Mouse (Mus musculus): ENCODE measurements around the gene Kcnh1. TPM values are rescaled to one million over a fixed set of nuclear protein-coding genes. Genes with fewer than 3 reads are reported as not detected.

The Kcnh1 gene
- polyA plus RNA-seq, 1 experiment, result 0.27 TPM

DNA sequence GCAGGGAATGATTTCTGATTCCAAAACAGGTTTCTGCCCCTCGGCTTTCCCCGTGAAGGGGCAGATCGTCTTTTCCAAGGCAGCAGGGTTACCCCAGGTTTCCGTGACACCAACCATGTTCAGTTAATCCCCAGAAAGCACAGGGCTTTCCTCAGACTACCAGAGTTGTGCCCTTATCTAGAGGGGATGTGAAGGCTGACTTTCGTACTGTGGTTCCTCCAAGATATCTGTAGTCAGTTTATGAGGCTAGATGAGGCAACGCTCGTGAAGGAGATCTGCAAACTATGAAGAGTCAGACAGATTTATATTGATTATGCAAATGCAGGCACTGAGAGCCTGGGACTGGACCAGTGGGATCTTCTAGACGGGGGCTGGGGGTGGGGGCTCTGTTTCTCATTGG is 136.5 kb downstream of the Kcnh1 start:
- H3K27ac ChIP-seq (ENCODE audit: insufficient read depth, low read length), result no peak overlapping the region
- no peaks in the 10 kb centered on the region for H3K36me3 ChIP-seq (ENCODE audit: control insufficient read depth, insufficient read depth, low read length, poor library complexity, severe bottlenecking)
- H3K4me3 ChIP-seq (ENCODE audit: low read depth, low read length), result no peak overlapping the region
- TF ChIP-seq POLR2A (IDR thresholded peaks at IDR 0.05; ENCODE audit: insufficient read depth, low read length) (no peak), EP300 (IDR thresholded peaks at IDR 0.05; ENCODE audit: insufficient read depth, low read depth, low read length) (no peak), CTCF (IDR thresholded peaks at IDR 0.05; ENCODE audit: low read depth, low read length) (no peak)
- H3K4me1 ChIP-seq (ENCODE audit: control insufficient read depth, insufficient read depth, low read length), result no peaks in the 10 kb centered on the region
- no peaks in the 10 kb centered on the region for H3K27me3 ChIP-seq (ENCODE audit: control insufficient read depth, insufficient read depth, low read length, poor library complexity, severe bottlenecking)
- no peak overlapping the region for H3K9ac ChIP-seq (ENCODE audit: low read depth, poor library complexity, severe bottlenecking)
- no peaks in the 10 kb centered on the region for H3K9me3 ChIP-seq (replicated peaks; ENCODE audit: control insufficient read depth, insufficient read depth, low read length, poor library complexity, severe bottlenecking)

DNA sequence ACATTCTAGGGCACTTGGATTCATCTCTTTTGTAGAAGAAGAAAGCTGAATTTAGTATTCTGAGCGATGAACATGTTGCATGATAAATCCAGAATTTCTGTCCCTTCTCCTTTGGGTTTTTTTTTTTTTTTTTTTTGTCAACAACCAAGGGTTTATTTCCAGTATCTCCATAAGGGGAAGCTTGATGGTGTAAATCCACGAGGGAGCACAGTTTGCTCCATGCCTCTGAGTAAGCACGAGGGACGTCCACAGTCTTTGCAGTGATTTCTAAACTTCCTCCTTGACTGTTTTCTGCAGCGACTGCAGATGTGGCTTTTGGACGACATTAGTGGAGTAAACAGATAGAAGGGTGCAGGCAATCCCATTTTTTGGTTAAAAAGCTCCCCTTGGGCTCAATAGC is 140.6 kb downstream of the Kcnh1 start:
- no peak overlapping the region for H3K9ac ChIP-seq (ENCODE audit: low read depth, poor library complexity, severe bottlenecking)
- H3K27me3 ChIP-seq (ENCODE audit: control insufficient read depth, insufficient read depth, low read length, poor library complexity, severe bottlenecking), result no peaks in the 10 kb centered on the region
- no peaks in the 10 kb centered on the region for H3K9me3 ChIP-seq (replicated peaks; ENCODE audit: control insufficient read depth, insufficient read depth, low read length, poor library complexity, severe bottlenecking)
- no peaks in the 10 kb centered on the region for H3K4me1 ChIP-seq (ENCODE audit: control insufficient read depth, insufficient read depth, low read length)
- no peaks in the 10 kb centered on the region for H3K36me3 ChIP-seq (ENCODE audit: control insufficient read depth, insufficient read depth, low read length, poor library complexity, severe bottlenecking)
- TF ChIP-seq POLR2A (IDR thresholded peaks at IDR 0.05; ENCODE audit: insufficient read depth, low read length) (no peak), CTCF (IDR thresholded peaks at IDR 0.05; ENCODE audit: low read depth, low read length) (no peak), EP300 (IDR thresholded peaks at IDR 0.05; ENCODE audit: insufficient read depth, low read depth, low read length) (no peak)
- H3K27ac ChIP-seq (ENCODE audit: insufficient read depth, low read length), result no peak overlapping the region
- H3K4me3 ChIP-seq (ENCODE audit: low read depth, low read length), result no peak overlapping the region

DNA sequence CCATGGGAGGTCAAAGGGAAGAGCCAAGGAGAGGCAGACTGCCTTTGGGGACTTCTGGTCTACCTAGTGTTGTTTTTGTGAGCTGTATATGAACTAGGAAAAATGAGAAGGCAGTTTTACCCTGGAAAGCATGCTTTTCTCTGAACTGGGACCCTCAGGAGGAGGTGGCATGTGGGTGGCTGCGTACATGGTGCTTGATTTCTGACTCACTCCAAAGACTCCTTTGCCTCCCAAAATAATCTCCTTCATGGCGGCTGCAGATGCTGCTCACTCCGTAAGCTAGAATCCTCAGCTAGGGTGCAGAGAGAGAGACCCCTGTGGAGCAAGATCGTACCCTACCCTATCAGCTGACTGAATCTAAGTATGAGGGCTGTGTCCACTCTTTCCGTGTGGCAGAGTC is 145.5 kb downstream of the Kcnh1 start:
- Histone ChIP-seq H3K36me3 (ENCODE audit: control insufficient read depth, insufficient read depth, low read length, poor library complexity, severe bottlenecking) (no peaks in the 10 kb centered on the region), H3K27me3 (ENCODE audit: control insufficient read depth, insufficient read depth, low read length, poor library complexity, severe bottlenecking) (no peaks in the 10 kb centered on the region), H3K4me1 (ENCODE audit: control insufficient read depth, insufficient read depth, low read length) (no peaks in the 10 kb centered on the region), H3K9ac (ENCODE audit: low read depth, poor library complexity, severe bottlenecking) (no peak overlapping the region), H3K4me3 (ENCODE audit: low read depth, low read length) (no peak overlapping the region), H3K9me3 (replicated peaks; ENCODE audit: control insufficient read depth, insufficient read depth, low read length, poor library complexity, severe bottlenecking) (0 out of 2 replicates have a peak, but pooled peaks cover 4% of the 10 kb centered on the region), H3K27ac (ENCODE audit: insufficient read depth, low read length) (no peak overlapping the region)
- no peak for TF ChIP-seq EP300 (IDR thresholded peaks at IDR 0.05; ENCODE audit: insufficient read depth, low read depth, low read length)
- TF ChIP-seq CTCF (IDR thresholded peaks at IDR 0.05; ENCODE audit: low read depth, low read length), result no peak
- TF ChIP-seq POLR2A (IDR thresholded peaks at IDR 0.05; ENCODE audit: insufficient read depth, low read length), result no peak

DNA sequence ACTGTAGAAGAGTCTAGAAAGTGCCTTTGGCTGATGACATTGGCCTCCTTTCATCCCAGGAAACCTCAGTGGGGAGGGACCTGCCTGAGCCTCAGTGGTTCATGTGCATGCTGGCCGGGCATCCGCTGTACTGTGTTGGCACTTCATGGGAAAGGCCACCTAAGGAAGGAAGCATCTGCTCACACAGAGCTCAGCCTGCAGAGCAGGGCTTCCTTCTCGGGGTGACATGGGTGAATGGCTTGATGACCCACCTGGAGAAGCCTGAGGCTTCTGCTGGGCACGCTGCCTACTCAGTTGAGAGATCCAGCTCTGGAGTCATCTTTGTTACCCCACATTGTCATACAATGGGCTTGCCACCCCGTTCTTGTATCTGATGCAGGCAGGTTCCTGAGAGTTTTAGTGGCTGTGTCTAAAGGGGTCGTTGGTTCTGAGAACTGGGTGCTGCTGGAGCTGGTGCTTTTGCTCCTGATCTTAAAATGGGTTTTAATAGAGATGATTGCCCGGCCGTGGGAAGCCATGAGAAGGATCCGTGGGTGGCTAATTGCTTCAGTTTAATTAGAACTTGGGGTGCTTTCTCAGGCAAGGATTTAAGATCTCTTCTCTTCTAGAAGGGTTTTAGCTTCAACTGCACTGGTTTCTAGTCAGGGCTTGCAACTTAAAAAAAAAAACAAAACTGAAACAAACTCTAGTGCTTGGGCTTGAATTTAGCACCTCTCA is 148.9 kb downstream of the Kcnh1 start:
- H3K4me1 ChIP-seq (ENCODE audit: control insufficient read depth, insufficient read depth, low read length), result no peaks in the 10 kb centered on the region
- no peaks in the 10 kb centered on the region for H3K36me3 ChIP-seq (ENCODE audit: control insufficient read depth, insufficient read depth, low read length, poor library complexity, severe bottlenecking)
- H3K27me3 ChIP-seq (ENCODE audit: control insufficient read depth, insufficient read depth, low read length, poor library complexity, severe bottlenecking), result no peaks in the 10 kb centered on the region
- no peak overlapping the region for H3K4me3 ChIP-seq (ENCODE audit: low read depth, low read length)
- H3K27ac ChIP-seq (ENCODE audit: insufficient read depth, low read length), result no peak overlapping the region
- TF ChIP-seq CTCF (IDR thresholded peaks at IDR 0.05; ENCODE audit: low read depth, low read length) (no peak), EP300 (IDR thresholded peaks at IDR 0.05; ENCODE audit: insufficient read depth, low read depth, low read length) (no peak), POLR2A (IDR thresholded peaks at IDR 0.05; ENCODE audit: insufficient read depth, low read length) (no peak)
- H3K9me3 ChIP-seq (replicated peaks; ENCODE audit: control insufficient read depth, insufficient read depth, low read length, poor library complexity, severe bottlenecking), result 0 out of 2 replicates have a peak, but pooled peaks cover 8% of the 10 kb centered on the region
- H3K9ac ChIP-seq (ENCODE audit: low read depth, poor library complexity, severe bottlenecking), result no peak overlapping the region

DNA sequence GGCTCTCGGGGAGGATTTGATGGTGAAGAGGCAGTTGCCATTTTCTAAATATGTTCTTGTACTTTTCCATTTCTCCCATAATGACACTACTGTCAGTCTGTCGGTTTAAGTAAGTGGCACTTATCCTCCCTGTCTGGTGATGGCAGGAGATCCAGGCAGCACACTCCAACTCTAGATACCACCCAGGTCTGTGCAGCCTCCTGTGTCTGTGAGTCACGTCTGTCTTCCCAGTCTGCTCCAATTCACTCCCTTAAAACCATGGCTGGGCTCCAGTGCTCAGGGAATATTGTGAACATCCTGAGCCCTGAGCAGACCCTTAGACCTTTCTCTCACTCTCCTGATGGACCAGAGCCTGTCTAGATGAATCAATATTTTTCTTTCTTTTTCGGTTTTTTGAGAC is 151.2 kb downstream of the Kcnh1 start:
- no peak for TF ChIP-seq CTCF (IDR thresholded peaks at IDR 0.05; ENCODE audit: low read depth, low read length)
- no peak for TF ChIP-seq EP300 (IDR thresholded peaks at IDR 0.05; ENCODE audit: insufficient read depth, low read depth, low read length)
- TF ChIP-seq POLR2A (IDR thresholded peaks at IDR 0.05; ENCODE audit: insufficient read depth, low read length), result no peak
- no peak overlapping the region for H3K9ac ChIP-seq (ENCODE audit: low read depth, poor library complexity, severe bottlenecking)
- 0 out of 2 replicates have a peak, but pooled peaks cover 8% of the 10 kb centered on the region for H3K9me3 ChIP-seq (replicated peaks; ENCODE audit: control insufficient read depth, insufficient read depth, low read length, poor library complexity, severe bottlenecking)
- H3K4me1 ChIP-seq (ENCODE audit: control insufficient read depth, insufficient read depth, low read length), result no peaks in the 10 kb centered on the region
- H3K36me3 ChIP-seq (ENCODE audit: control insufficient read depth, insufficient read depth, low read length, poor library complexity, severe bottlenecking), result no peaks in the 10 kb centered on the region
- no peaks in the 10 kb centered on the region for H3K27me3 ChIP-seq (ENCODE audit: control insufficient read depth, insufficient read depth, low read length, poor library complexity, severe bottlenecking)
- no peak overlapping the region for H3K27ac ChIP-seq (ENCODE audit: insufficient read depth, low read length)
- no peak overlapping the region for H3K4me3 ChIP-seq (ENCODE audit: low read depth, low read length)

DNA sequence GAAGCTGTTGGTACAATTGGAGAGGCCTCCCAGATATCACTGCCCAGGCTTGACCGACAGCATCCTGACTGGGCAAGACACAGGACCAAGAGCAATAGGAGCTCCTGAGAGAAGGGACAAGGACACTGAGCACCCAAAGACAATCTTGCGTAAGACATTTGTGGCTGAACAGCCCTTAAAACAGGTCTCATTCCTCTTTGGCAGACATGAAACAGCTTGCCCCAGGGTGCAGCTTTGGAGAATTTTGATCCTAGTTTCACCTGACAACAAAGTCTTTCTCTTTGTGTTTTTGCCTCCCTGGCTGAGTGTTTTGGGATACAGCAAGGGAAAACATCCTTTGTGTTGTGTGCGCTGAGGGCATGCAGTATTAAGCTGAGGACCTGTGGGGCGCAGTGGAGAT is 153.4 kb downstream of the Kcnh1 start:
- Histone ChIP-seq H3K36me3 (ENCODE audit: control insufficient read depth, insufficient read depth, low read length, poor library complexity, severe bottlenecking) (no peaks in the 10 kb centered on the region), H3K9ac (ENCODE audit: low read depth, poor library complexity, severe bottlenecking) (no peak overlapping the region), H3K27me3 (ENCODE audit: control insufficient read depth, insufficient read depth, low read length, poor library complexity, severe bottlenecking) (no peaks in the 10 kb centered on the region), H3K4me3 (ENCODE audit: low read depth, low read length) (no peak overlapping the region), H3K4me1 (ENCODE audit: control insufficient read depth, insufficient read depth, low read length) (no peaks in the 10 kb centered on the region), H3K9me3 (replicated peaks; ENCODE audit: control insufficient read depth, insufficient read depth, low read length, poor library complexity, severe bottlenecking) (0 out of 2 replicates have a peak, but pooled peaks cover 4% of the 10 kb centered on the region), H3K27ac (ENCODE audit: insufficient read depth, low read length) (no peak overlapping the region)
- TF ChIP-seq CTCF (IDR thresholded peaks at IDR 0.05; ENCODE audit: low read depth, low read length), result no peak

Measured in ES-Bruce4 (cell line).